Mouse (Mus musculus) adrenal gland, adult 2 months (tissue): Measurements from ENCODE around the gene Cdadc1. TPM values are rescaled to one million over a fixed set of nuclear protein-coding genes. Genes with fewer than 3 reads are reported as not detected.

Experiments
- DNase-seq: peaks from one replicate; pipeline ENCODE4 v3.0.0; 2021
- long read RNA-seq: library from polyadenylated mRNA; stranded (forward); transcript quantifications from one replicate; pipeline ENCODE4 v2.0.0, GENCODE M21; 2021
- polyA plus RNA-seq: library from polyadenylated mRNA; depleted of rRNA; stranded (reverse); fragments of >200 nt; gene quantifications from 2 replicates; pipeline ENCODE4 v1.2.3, GENCODE M21; 2012; rRNA removed
- total RNA-seq, 2 experiments: library from RNA; stranded (reverse); gene quantifications; 2 replicates each; pipeline ENCODE4 v1.2.3; 2021

Gene Cdadc1
- 10 to 100 TPM; 55.9 to 68.2 TPM for total RNA-seq
- 2.2 and 3.7 TPM in 2 replicates for polyA plus RNA-seq
- long read RNA-seq, transcript Cdadc1-202 (10 exons, 2,202 nt), result major isoform, 25 of 48 reads
- long read RNA-seq, transcript Cdadc1-207 (5 exons, 2,579 nt), result minor isoform, 7 of 48 reads
- long read RNA-seq, partial matches to known transcripts, result 5 of 48 reads
- long read RNA-seq, other reads (novel, unspliced or antisense), result 9 of 48 reads

GRCm38 (mm10) chr14:59597398-59598259 lies at the start of gene Cdadc1:
Cdadc1 (minus strand) TSS chr14:59597959.
- DNase-seq, result peak; percentile 97

- DNase-seq, result peak; percentile 53
These were observed 49.3 kb upstream of the Cdadc1 start for GRCm38 (mm10) chr14:59646826-59647697.

- DNase-seq, result no peak
These were observed 47.1 kb upstream of the Cdadc1 start for GRCm38 (mm10) chr14:59644896-59645295.

GRCm38 (mm10) chr14:59644166-59644565 lies 46.4 kb upstream of the Cdadc1 start:
- DNase-seq, result no peak

- no peak for DNase-seq
These were observed 45.8 kb upstream of the Cdadc1 start for GRCm38 (mm10) chr14:59643582-59643981.

GRCm38 (mm10) chr14:59641856-59642255 lies 44.1 kb upstream of the Cdadc1 start:
- DNase-seq, result no peak

- DNase-seq, result no peak
These were observed 41.3 kb upstream of the Cdadc1 start for GRCm38 (mm10) chr14:59638906-59639703.

- DNase-seq, result peak; percentile 15
These were observed 36.2 kb upstream of the Cdadc1 start for GRCm38 (mm10) chr14:59633988-59634387.

GRCm38 (mm10) chr14:59633295-59633898 lies 35.6 kb upstream of the Cdadc1 start:
- no peak for DNase-seq

GRCm38 (mm10) chr14:59632067-59632466 lies 34.3 kb upstream of the Cdadc1 start:
- no peak for DNase-seq

GRCm38 (mm10) chr14:59630096-59630495 lies 32.3 kb upstream of the Cdadc1 start:
- no peak for DNase-seq

- no peak for DNase-seq
These were observed 31.5 kb upstream of the Cdadc1 start for GRCm38 (mm10) chr14:59629308-59629707.

GRCm38 (mm10) chr14:59627823-59628222 lies 30.1 kb upstream of the Cdadc1 start:
- DNase-seq, result no peak

GRCm38 (mm10) chr14:59627142-59627680 lies 29.5 kb upstream of the Cdadc1 start:
- no peak for DNase-seq

- DNase-seq, result no peak
These were observed 29.0 kb upstream of the Cdadc1 start for GRCm38 (mm10) chr14:59626711-59627110.

- peak; percentile 54 for DNase-seq
These were observed 28.1 kb upstream of the Cdadc1 start for GRCm38 (mm10) chr14:59625806-59626364.

GRCm38 (mm10) chr14:59625158-59625805 lies 27.5 kb upstream of the Cdadc1 start, which contains the start of gene Shisa2:
Shisa2 (plus strand) TSS chr14:59625308.
- DNase-seq, result peak; percentile 89

GRCm38 (mm10) chr14:59624326-59624885 lies 26.6 kb upstream of the Cdadc1 start:
- no peak for DNase-seq

GRCm38 (mm10) chr14:59616802-59617201 lies 19.0 kb upstream of the Cdadc1 start:
- no peak for DNase-seq
